Mouse (Mus musculus): ENCODE measurements at regions not wholly inside any gene's neighbourhood (a gene's known extent, or its start where the extent isn't known, plus 50 kb on each side); places are given as distances from the start of the nearest gene placed in this dataset.
A peak's percentile ranks its signal among the peaks of the same experiment; 100 is the strongest.

GRCm38 (mm10) chr4:105972736-105973135 is 183.1 kb downstream of the Gm12728 start:
- no peak for DNase-seq

- no peak for DNase-seq
Observed at GRCm38 (mm10) chr4:105973769-105974397, 184.2 kb downstream of the Gm12728 start.

GRCm38 (mm10) chr4:105974948-105975347 is 185.3 kb downstream of the Gm12728 start:
- DNase-seq, result no peak

- DNase-seq, result no peak
Observed at GRCm38 (mm10) chr4:105979048-105979447, 189.4 kb downstream of the Gm12728 start.

- DNase-seq, result no peak
Observed at GRCm38 (mm10) chr4:105983018-105983417, 193.3 kb downstream of the Gm12728 start.

GRCm38 (mm10) chr4:105987963-105988602 is 198.4 kb downstream of the Gm12728 start:
- DNase-seq, result peak; percentile 17

GRCm38 (mm10) chr4:105992581-105993127 is 203.0 kb downstream of the Gm12728 start:
- DNase-seq, result no peak

GRCm38 (mm10) chr4:105994390-105994798 is 204.7 kb downstream of the Gm12728 start:
- DNase-seq, result no peak

- no peak for DNase-seq
Observed at GRCm38 (mm10) chr4:105996060-105996459, 206.4 kb downstream of the Gm12728 start.

GRCm38 (mm10) chr4:105996893-105997630 is 207.4 kb downstream of the Gm12728 start:
- peak; percentile 34 for DNase-seq

- DNase-seq, result no peak
Observed at GRCm38 (mm10) chr4:106002516-106002915, 212.8 kb downstream of the Gm12728 start.

- DNase-seq, result no peak
Observed at GRCm38 (mm10) chr4:106005936-106006335, 216.3 kb downstream of the Gm12728 start.

GRCm38 (mm10) chr4:106007334-106008190 is 217.9 kb downstream of the Gm12728 start:
- DNase-seq, result no peak

GRCm38 (mm10) chr4:106017065-106017646 is 227.5 kb downstream of the Gm12728 start:
- DNase-seq, result no peak

GRCm38 (mm10) chr4:106018936-106019335 is 229.3 kb downstream of the Gm12728 start:
- DNase-seq, result no peak

GRCm38 (mm10) chr4:106020338-106020737 is 230.7 kb downstream of the Gm12728 start:
- DNase-seq, result no peak

GRCm38 (mm10) chr4:106024591-106024990 is 234.9 kb downstream of the Gm12728 start:
- no peak for DNase-seq

- peak; percentile 11 for DNase-seq
Observed at GRCm38 (mm10) chr4:106025966-106026637, 236.4 kb downstream of the Gm12728 start.

- DNase-seq, result no peak
Observed at GRCm38 (mm10) chr4:106040376-106040775, 250.7 kb downstream of the Gm12728 start.

- no peak for DNase-seq
Observed at GRCm38 (mm10) chr4:106042456-106042855, 252.8 kb downstream of the Gm12728 start.

- no peak for DNase-seq
Observed at GRCm38 (mm10) chr4:106043661-106044060, 254.0 kb downstream of the Gm12728 start.

- DNase-seq, result no peak
Observed at GRCm38 (mm10) chr4:106048053-106048452, 258.4 kb downstream of the Gm12728 start.

All from lung, postnatal 14 days (tissue).